Mouse (Mus musculus): ENCODE results near the gene Nacc2.

GRCm38 (mm10) chr2:26100296-26100695 is 22.7 kb downstream of the Nacc2 start:
- TF ChIP-seq EP300 (optimal IDR thresholded peaks at IDR 0.05) = no peak
- no peak for TF ChIP-seq CTCF (IDR thresholded peaks at IDR 0.05; ENCODE audit: low read depth)

All from stomach, postnatal 0 days (tissue).